Mouse (Mus musculus) embryo, embryonic 10 days (tissue): ENCODE results near the gene Tcap.

Experiments
- DNase-seq: peaks from one replicate; pipeline ENCODE4 v3.0.0-alpha.2; 2015; ENCODE audit warnings: low spot score

Gene Tcap

GRCm38 (mm10) chr11:98355732-98356299 lies 27.8 kb upstream of the Tcap start:
- DNase-seq: peak; percentile 91

GRCm38 (mm10) chr11:98356625-98357394 lies 26.8 kb upstream of the Tcap start:
- no peak for DNase-seq

GRCm38 (mm10) chr11:98357396-98358160 lies 26.0 kb upstream of the Tcap start:
- DNase-seq: no peak

- DNase-seq: peak; percentile 92
Observed at GRCm38 (mm10) chr11:98358161-98359083, 25.2 kb upstream of the Tcap start, which contains the start of gene Stard3. Gene Stard3 (plus strand): TSS chr11:98358368.

- DNase-seq: peak; percentile 64
Observed at GRCm38 (mm10) chr11:98360866-98361521, 22.6 kb upstream of the Tcap start.

- no peak for DNase-seq
Observed at GRCm38 (mm10) chr11:98363817-98364216, 19.8 kb upstream of the Tcap start.

GRCm38 (mm10) chr11:98364410-98364809 lies 19.2 kb upstream of the Tcap start:
- DNase-seq: no peak

GRCm38 (mm10) chr11:98366290-98366689 lies 17.3 kb upstream of the Tcap start:
- DNase-seq: no peak

GRCm38 (mm10) chr11:98367171-98367862 lies 16.3 kb upstream of the Tcap start:
- no peak for DNase-seq

- no peak for DNase-seq
Observed at GRCm38 (mm10) chr11:98367863-98368186, 15.8 kb upstream of the Tcap start.

- DNase-seq: no peak
Observed at GRCm38 (mm10) chr11:98369337-98369736, 14.3 kb upstream of the Tcap start.

- no peak for DNase-seq
Observed at GRCm38 (mm10) chr11:98370588-98370987, 13.0 kb upstream of the Tcap start.

- DNase-seq: peak; percentile 56
Observed at GRCm38 (mm10) chr11:98371556-98372240, 11.9 kb upstream of the Tcap start.

- DNase-seq: peak; percentile 74
Observed at GRCm38 (mm10) chr11:98372406-98372805, 11.2 kb upstream of the Tcap start.

GRCm38 (mm10) chr11:98373244-98373643 lies 10.4 kb upstream of the Tcap start:
- DNase-seq: no peak

GRCm38 (mm10) chr11:98374266-98374665 lies 9.3 kb upstream of the Tcap start:
- DNase-seq: no peak

- no peak for DNase-seq
Observed at GRCm38 (mm10) chr11:98376756-98377155, 6.9 kb upstream of the Tcap start.

- no peak for DNase-seq
Observed at GRCm38 (mm10) chr11:98377787-98378186, 5.8 kb upstream of the Tcap start.

- DNase-seq: no peak
Observed at GRCm38 (mm10) chr11:98379379-98379778, 4.2 kb upstream of the Tcap start.

- no peak for DNase-seq
Observed at GRCm38 (mm10) chr11:98380106-98380505, 3.5 kb upstream of the Tcap start.
